Mouse (Mus musculus) MEL (cell line): ENCODE data around the gene Palld. TPM values are rescaled to one million over a fixed set of nuclear protein-coding genes. Genes with fewer than 3 reads are reported as not detected.

Source experiments
- DNase-seq: peaks from one replicate; pipeline ENCODE4 v3.0.0; 2011; ENCODE audit warnings: low read depth, low spot score
- H3K27ac ChIP-seq: 2 replicates; pipeline ENCODE4 v1.5.1; 2012; ENCODE audit warnings: low read depth, mild to moderate bottlenecking, control low read depth, low read length, moderate library complexity; ENCODE audit not compliant: control insufficient read depth
- H3K27me3 ChIP-seq, 2 experiments: fragments of 150-350 bp in 1 of 2; sonication (generic) in 1 of 2; 2 replicates each; pipeline ENCODE4 v1.6.1; 2012; ENCODE audit warnings: low read length in 2 of 2, mild to moderate bottlenecking in 2 of 2, improper control_type of control experiment in 1 of 2, moderate library complexity in 1 of 2; ENCODE audit not compliant: insufficient read depth in 2 of 2, control insufficient read depth in 1 of 2
- H3K36me3 ChIP-seq, 2 experiments: 2 replicates each; pipeline ENCODE4 v1.6.1; 2012 to 2014; ENCODE audit warnings: low read length in 2 of 2, improper control_type of control experiment in 1 of 2, inconsistent platforms in 1 of 2, mild to moderate bottlenecking in 1 of 2; ENCODE audit not compliant: insufficient read depth in 2 of 2, control insufficient read depth in 1 of 2
- H3K4me1 ChIP-seq, 2 experiments: fragments of 150-350 bp in 1 of 2; sonication (generic) in 1 of 2; 2 replicates each; pipeline ENCODE4 v1.6.1; 2012; ENCODE audit warnings: low read length in 2 of 2, improper control_type of control experiment in 1 of 2, mild to moderate bottlenecking in 1 of 2; ENCODE audit not compliant: insufficient read depth in 2 of 2, control insufficient read depth in 1 of 2
- H3K4me3 ChIP-seq, 2 experiments: fragments of 150-350 bp in 1 of 2; sonication (generic) in 1 of 2; 2 replicates each; pipeline ENCODE4 v1.5.1; 2012; ENCODE audit warnings: low read depth in 2 of 2, low read length in 2 of 2, mild to moderate bottlenecking in 2 of 2, moderate library complexity in 2 of 2, control low read depth in 1 of 2, improper control_type of control experiment in 1 of 2; ENCODE audit not compliant: control insufficient read depth in 1 of 2, insufficient read depth in 1 of 2
- H3K79me2 ChIP-seq: 2 replicates; pipeline ENCODE4 v1.6.1; 2012; ENCODE audit warnings: mild to moderate bottlenecking, low read length, moderate library complexity; ENCODE audit not compliant: control insufficient read depth, poor library complexity, insufficient read depth
- H3K9ac ChIP-seq: 2 replicates; pipeline ENCODE4 v1.6.1; 2012; ENCODE audit warnings: low read depth, mild to moderate bottlenecking, control low read depth, low read length, moderate library complexity; ENCODE audit not compliant: control insufficient read depth, poor library complexity, severe bottlenecking
- H3K9me3 ChIP-seq: fragments of 150-350 bp; sonication (generic); replicated peaks from 2 replicates; pipeline ENCODE4 v1.6.1; 2012; ENCODE audit warnings: mild to moderate bottlenecking, low read length, improper control_type of control experiment, moderate library complexity; ENCODE audit not compliant: insufficient read depth
- CHD1 ChIP-seq: IDR thresholded peaks from 2 replicates; pipeline ENCODE4 v1.6.1; 2012; ENCODE audit warnings: low read depth, mild to moderate bottlenecking, inconsistent platforms, low read length, improper control_type of control experiment
- CHD2 ChIP-seq: IDR thresholded peaks from 2 replicates; pipeline ENCODE4 v1.6.1; 2011; ENCODE audit warnings: low read length, improper control_type of control experiment
- CTCF ChIP-seq, 3 experiments: IDR thresholded peaks in 2 of 3; conservative IDR thresholded peaks in 1 of 3; 2 replicates each; pipeline ENCODE4 v1.5.1; 2011 to 2012; ENCODE audit warnings: low read length in 3 of 3, low read depth in 2 of 3, mild to moderate bottlenecking in 2 of 3, improper control_type of control experiment in 1 of 3, inconsistent platforms in 1 of 3, mixed read lengths in 1 of 3, moderate library complexity in 1 of 3; ENCODE audit not compliant: control insufficient read depth in 1 of 3, insufficient read depth in 1 of 3, poor library complexity in 1 of 3, severe bottlenecking in 1 of 3
- ELF1 ChIP-seq: IDR thresholded peaks from 2 replicates; pipeline ENCODE4 v1.6.1; 2014; ENCODE audit warnings: low read depth, mild to moderate bottlenecking, inconsistent platforms, low read length, improper control_type of control experiment, moderate library complexity
- MAFK ChIP-seq: IDR thresholded peaks from 2 replicates; pipeline ENCODE4 v1.6.1; 2011; ENCODE audit warnings: low read depth, mild to moderate bottlenecking, low read length, improper control_type of control experiment, borderline replicate concordance
- MYB ChIP-seq: IDR thresholded peaks from 2 replicates; pipeline ENCODE4 v1.6.1; 2011; ENCODE audit warnings: mild to moderate bottlenecking, low read depth, low read length, improper control_type of control experiment
- POLR2AphosphoS5 ChIP-seq: IDR thresholded peaks from 2 replicates; pipeline ENCODE4 v1.6.1; 2012; ENCODE audit warnings: low read depth, borderline replicate concordance, mild to moderate bottlenecking, inconsistent platforms, low read length, moderate library complexity, mixed read lengths
- RCOR1 ChIP-seq: IDR thresholded peaks from 2 replicates; pipeline ENCODE4 v1.6.1; 2012; ENCODE audit warnings: low read depth, mild to moderate bottlenecking, inconsistent platforms, low read length, improper control_type of control experiment
- SMC3 ChIP-seq: IDR thresholded peaks from 2 replicates; pipeline ENCODE4 v1.6.1; 2011; ENCODE audit warnings: low read depth, low read length, improper control_type of control experiment
- TCF12 ChIP-seq: IDR thresholded peaks from 2 replicates; pipeline ENCODE4 v1.6.1; 2014; ENCODE audit warnings: low read depth, mild to moderate bottlenecking, inconsistent platforms, low read length, improper control_type of control experiment, moderate library complexity
- UBTF ChIP-seq: IDR thresholded peaks from 2 replicates; pipeline ENCODE4 v1.6.1; 2012; ENCODE audit warnings: low read depth, mild to moderate bottlenecking, inconsistent platforms, low read length, improper control_type of control experiment, moderate library complexity, borderline replicate concordance; ENCODE audit not compliant: insufficient read depth
- ZC3H11A ChIP-seq: IDR thresholded peaks from 2 replicates; pipeline ENCODE4 v1.6.1; 2012; ENCODE audit warnings: low read depth, mild to moderate bottlenecking, inconsistent platforms, low read length, improper control_type of control experiment
- polyA plus RNA-seq, 2 experiments: library from polyadenylated mRNA; stranded (reverse) in 1 of 2; unstranded in 1 of 2; fragments of >175 nt in 1 of 2; fragments of >200 nt in 1 of 2; gene quantifications; 2 replicates each; pipeline versions ENCODE4 v1.2.1 to v1.2.4; 2012; ENCODE audit warnings: low replicate concordance in 2 of 2, low read depth in 1 of 2; ENCODE audit not compliant: insufficient read length in 2 of 2, insufficient read depth in 1 of 2, missing spikeins in 1 of 2
- total RNA-seq: library from RNA; depleted of rRNA; stranded (reverse); fragments of 300-350 nt; gene quantifications from 2 replicates; pipeline ENCODE4 v1.2.3, GENCODE M21; 2012

Palld gene
- total and polyA plus RNA-seq, 3 experiments: 0.23 to 1.9 TPM; not detected in 1

DNA sequence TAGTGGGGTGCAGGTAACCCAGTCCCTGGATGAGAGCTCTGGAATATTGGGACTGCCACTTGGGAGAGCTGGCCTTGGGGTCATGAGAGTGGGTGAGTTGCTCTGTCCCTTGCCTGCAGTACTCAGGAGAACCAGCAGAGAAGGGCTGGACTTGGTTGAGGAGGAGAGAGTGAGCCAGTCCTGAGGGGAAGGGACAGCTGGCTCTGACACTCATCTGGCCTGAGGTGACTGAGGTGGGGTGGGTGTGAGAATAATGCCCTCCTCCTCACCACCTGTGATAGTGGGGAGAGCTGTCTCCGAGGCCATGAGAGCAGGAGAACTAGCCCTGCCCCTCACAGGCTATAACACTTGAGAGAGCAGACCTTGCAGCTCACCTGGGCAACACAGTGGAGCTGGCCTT is 5.1 kb downstream of the Palld start:
- Histone ChIP-seq H3K27me3 (no peaks in the 10 kb centered on the region), H3K4me3 (no peak overlapping the region), H3K36me3 (no peaks in the 10 kb centered on the region)
- no peak for TF ChIP-seq MYB
- TF ChIP-seq UBTF: no peak
- TF ChIP-seq MAFK: no peak
- no peak for TF ChIP-seq RCOR1
- no peak for TF ChIP-seq CHD2
- TF ChIP-seq, all 39 proteins: peak for 0
- H3K9ac ChIP-seq: no peak overlapping the region
- no peaks in the 10 kb centered on the region for H3K4me1 ChIP-seq
- H3K79me2 ChIP-seq: no peaks in the 10 kb centered on the region
- DNase-seq: no peak
- H3K9me3 ChIP-seq: no peaks in the 10 kb centered on the region
- no peak overlapping the region for H3K27ac ChIP-seq

DNA sequence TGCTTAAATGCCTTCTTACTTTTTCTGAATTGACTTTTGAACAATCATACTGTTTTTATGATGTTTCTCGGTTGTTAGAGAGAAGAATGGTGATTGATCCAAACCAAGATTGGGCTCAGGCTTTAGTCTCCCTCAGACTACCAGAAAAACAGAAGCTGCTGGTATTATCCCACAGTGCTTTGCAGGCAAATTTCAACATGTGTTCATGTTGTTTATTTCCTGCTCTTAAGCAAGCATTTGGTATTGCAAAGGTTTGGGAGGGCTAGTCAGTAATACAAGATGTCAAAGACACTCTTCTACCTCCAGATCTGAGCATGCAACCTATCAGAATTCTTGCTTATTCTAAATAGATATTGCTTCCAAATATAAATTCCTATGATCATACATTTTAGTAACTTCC is 5.7 kb downstream of the Palld start:
- no peaks in the 10 kb centered on the region for H3K9me3 ChIP-seq
- H3K79me2 ChIP-seq: no peaks in the 10 kb centered on the region
- no peak overlapping the region for H3K4me3 ChIP-seq
- no peak for DNase-seq
- no peak overlapping the region for H3K9ac ChIP-seq
- H3K27ac ChIP-seq: no peak overlapping the region
- no peaks in the 10 kb centered on the region for H3K4me1 ChIP-seq
- TF ChIP-seq ZC3H11A (no peak), CHD1 (no peak), POLR2AphosphoS5 (no peak), ELF1 (no peak)
- H3K36me3 ChIP-seq: no peaks in the 10 kb centered on the region
- H3K27me3 ChIP-seq: no peaks in the 10 kb centered on the region

DNA sequence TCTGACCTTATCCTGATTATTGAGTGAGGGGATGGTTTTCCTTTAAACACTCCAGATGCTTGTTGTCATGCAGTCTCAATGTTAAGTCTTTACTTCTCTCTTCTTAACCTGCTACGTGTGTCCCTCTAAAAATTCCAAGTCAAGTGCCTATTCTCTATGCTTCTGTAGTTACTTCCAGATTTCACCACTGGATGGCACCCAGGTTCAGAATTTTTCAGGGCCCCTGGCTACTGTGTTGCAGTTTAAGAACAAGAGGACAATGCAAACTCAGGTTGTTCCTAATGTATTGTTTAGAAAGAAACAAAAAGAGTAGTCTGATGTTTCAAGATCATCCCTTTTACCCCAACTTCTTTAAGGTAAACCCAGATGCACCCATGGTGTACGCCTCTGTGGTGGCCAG is 8.4 kb downstream of the Palld start:
- no peak for DNase-seq
- peak in 1 of 3 experiments; percentile 15; a peak in 1 of 6 replicates for TF ChIP-seq CTCF (IDR thresholded peaks at IDR 0.05 in 2 of 3, conservative IDR thresholded peaks at IDR 0.05 in 1 of 3; ENCODE audit: control insufficient read depth in 1 of 3, insufficient read depth in 1 of 3, low read depth in 2 of 3, low read length in 3 of 3, poor library complexity in 1 of 3, severe bottlenecking in 1 of 3)
- TF ChIP-seq SMC3: peak; percentile 29; the same call in 1 of the 2 replicates
- no peak for TF ChIP-seq TCF12
- Histone ChIP-seq H3K4me1 (no peaks in the 10 kb centered on the region), H3K27me3 (no peaks in the 10 kb centered on the region), H3K9ac (no peak overlapping the region), H3K4me3 (no peak overlapping the region), H3K36me3 (no peaks in the 10 kb centered on the region), H3K27ac (no peak overlapping the region), H3K79me2 (no peaks in the 10 kb centered on the region), H3K9me3 (no peaks in the 10 kb centered on the region)
